Mouse (Mus musculus) midbrain, postnatal 0 days (tissue): ENCODE measurements around the gene Mt2. TPM values are rescaled to one million over a fixed set of nuclear protein-coding genes. Genes with fewer than 3 reads are reported as not detected.
A peak's percentile ranks its signal among the peaks of the same experiment; 100 is the strongest.

Experiments used
- ATAC-seq: fragments of 200-750 bp; cut with Nextera tagmentation; 2 replicates; pipeline ENCODE4 v1.8.0; 2017; ENCODE audit warnings: moderate number of reproducible peaks, mild to moderate bottlenecking, moderate TSS enrichment, moderate library complexity; ENCODE audit not compliant: low FRiP score
- DNase-seq: peaks from one replicate; pipeline ENCODE4 v3.0.0-alpha.2; 2015; ENCODE audit warnings: low spot score
- H3K27ac ChIP-seq: fragments of 300-500 bp; sonication (generic); 2 replicates; pipeline ENCODE4 v1.5.1; 2014; ENCODE audit warnings: low read depth, mild to moderate bottlenecking, low read length, mixed read lengths
- H3K27me3 ChIP-seq: fragments of 300-500 bp; sonication (generic); 2 replicates; pipeline ENCODE4 v1.6.1; 2014; ENCODE audit warnings: low read length, control low read depth, mixed read lengths; ENCODE audit not compliant: insufficient read depth
- H3K36me3 ChIP-seq: fragments of 300-500 bp; sonication (generic); 2 replicates; pipeline ENCODE4 v1.6.1; 2014; ENCODE audit warnings: low read length, control low read depth, mixed read lengths; ENCODE audit not compliant: insufficient read depth
- H3K4me1 ChIP-seq: fragments of 300-500 bp; sonication (generic); 2 replicates; pipeline ENCODE4 v1.6.1; 2014; ENCODE audit warnings: mild to moderate bottlenecking, control low read depth, antibody characterized with exemption, low read length, mixed read lengths; ENCODE audit not compliant: insufficient read depth
- H3K4me2 ChIP-seq: fragments of 300-500 bp; sonication (generic); 2 replicates; pipeline ENCODE4 v1.6.1; 2014; ENCODE audit warnings: low read depth, mild to moderate bottlenecking, low read length, mixed read lengths; ENCODE audit not compliant: poor library complexity, severe bottlenecking
- H3K4me3 ChIP-seq: fragments of 300-500 bp; sonication (generic); 2 replicates; pipeline ENCODE4 v1.5.1; 2014; ENCODE audit warnings: low read depth, mild to moderate bottlenecking, low read length, moderate library complexity
- H3K9ac ChIP-seq: fragments of 300-500 bp; sonication (generic); replicated peaks from 2 replicates; pipeline ENCODE4 v1.6.1; 2014; ENCODE audit warnings: mild to moderate bottlenecking, low read length, moderate library complexity, mixed read lengths; ENCODE audit not compliant: poor library complexity, severe bottlenecking
- H3K9me3 ChIP-seq: fragments of 300-500 bp; sonication (generic); 2 replicates; pipeline ENCODE4 v1.6.1; 2016; ENCODE audit warnings: low read length, control low read depth
- CTCF ChIP-seq: IDR thresholded peaks from 2 replicates; pipeline ENCODE4 v1.5.1; 2016; ENCODE audit warnings: antibody characterized with exemption, mild to moderate bottlenecking
- WGBS: fragments of 180-500 bp; shearing (Covaris S2); extraction: QIAGEN DNeasy Blood & Tissue Kit; methylation state at CpG from one replicate; pipeline ENCODE4 v1.1.7; 2014; 5-methylcytosine and 5-hydroxymethylcytosine counted together
- polyA plus RNA-seq: library from polyadenylated mRNA; unstranded; fragments of >200 nt; fragmentation: Nextera tagmentation; extraction: Ambion mirVana; gene quantifications from 2 replicates; pipeline ENCODE4 v1.2.1, GENCODE M21; 2015
- total RNA-seq: library from RNA; depleted of rRNA; stranded (reverse); fragments of >200 nt; gene quantifications from 2 replicates; pipeline ENCODE4 v1.2.3, GENCODE M21; 2014

The Mt2 gene
- total and polyA plus RNA-seq, 2 experiments from 2014 or later: 92.3 to 131 TPM

DNA sequence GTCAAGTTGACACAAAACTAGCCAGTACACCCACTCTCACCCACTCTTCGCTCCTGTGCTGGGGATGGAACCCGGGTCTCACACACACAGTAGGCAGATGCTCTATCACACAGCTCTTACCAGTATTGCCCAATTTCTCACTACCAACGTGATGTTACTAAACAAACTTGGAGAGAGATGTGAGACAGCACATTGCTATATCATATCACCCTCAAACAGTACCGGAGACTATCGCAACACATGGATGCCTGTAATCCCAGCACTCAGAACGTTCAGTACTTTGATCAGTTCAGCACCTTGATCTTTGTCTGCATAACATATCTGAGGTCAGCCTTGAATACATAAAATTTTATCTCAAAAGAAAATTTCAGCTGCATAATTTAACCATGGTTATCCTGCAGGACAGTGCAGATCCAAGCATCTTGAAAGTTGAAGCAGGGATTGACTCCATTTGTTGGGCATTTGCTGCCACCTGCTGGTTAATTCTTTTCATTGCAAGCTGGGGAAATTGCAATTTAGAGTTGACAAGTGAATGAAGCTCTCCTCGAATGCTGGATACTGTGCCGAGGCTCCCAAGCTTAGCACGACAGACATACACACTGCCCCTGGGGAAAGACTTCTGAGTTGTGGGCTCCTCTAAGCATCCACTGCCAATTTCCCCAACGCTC is 26.9 kb downstream of the Mt2 start:
- TF ChIP-seq CTCF: peak; percentile 93
- Histone ChIP-seq H3K9me3 (no peaks in the 10 kb centered on the region), H3K27me3 (no peaks in the 10 kb centered on the region; the same call in 1 of the 2 replicates), H3K4me2 (no peak overlapping the region), H3K4me1 (no peaks in the 10 kb centered on the region), H3K36me3 (no peaks in the 10 kb centered on the region), H3K27ac (no peak overlapping the region), H3K4me3 (no peak overlapping the region), H3K9ac (no peak overlapping the region)
- ATAC-seq: peak; percentile 65
- peak; percentile 84 for DNase-seq
- 41% methylated on average over 10 of the region's 10 CpGs for WGBS

- no peak for TF ChIP-seq CTCF
- DNase-seq (no peak), ATAC-seq (no peak)
- no peak overlapping the region for H3K9ac ChIP-seq
- no peak overlapping the region for H3K27ac ChIP-seq
- 63% methylated on average over 3 of the region's 3 CpGs for WGBS
- H3K4me2 ChIP-seq: no peak overlapping the region
- no peak overlapping the region for H3K4me3 ChIP-seq
- no peaks in the 10 kb centered on the region for H3K36me3 ChIP-seq
- no peaks in the 10 kb centered on the region; the same call in 1 of the 2 replicates for H3K27me3 ChIP-seq
- H3K4me1 ChIP-seq: no peaks in the 10 kb centered on the region
- no peaks in the 10 kb centered on the region for H3K9me3 ChIP-seq
These were observed 31.6 kb downstream of the Mt2 start for GRCm38 (mm10) chr8:94204043-94204442.

DNA sequence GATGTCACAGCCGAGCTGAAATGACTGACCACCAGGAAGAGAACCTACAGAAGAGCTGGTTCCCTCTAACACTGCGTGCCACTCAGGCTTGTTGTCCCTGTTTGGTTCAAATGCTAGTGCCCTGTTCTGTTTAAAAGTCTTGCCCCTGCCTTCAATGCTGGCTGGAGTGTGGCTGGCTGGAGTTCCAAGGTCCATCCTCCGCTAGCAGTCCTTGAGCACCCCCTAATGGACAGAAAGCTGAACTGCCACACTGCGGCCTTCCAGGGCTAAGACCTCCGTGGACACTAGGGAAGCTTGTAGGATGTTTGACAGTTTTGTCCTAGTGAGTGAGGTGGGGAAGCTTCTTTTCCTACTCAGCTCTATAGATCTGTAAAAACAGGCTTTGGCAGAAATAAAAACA is 33.3 kb downstream of the Mt2 start:
- peak; percentile 74 for DNase-seq
- 20% methylated on average over 5 of the region's 5 CpGs for WGBS
- H3K4me1 ChIP-seq: no peaks in the 10 kb centered on the region
- ATAC-seq: no peak
- no peak overlapping the region for H3K27ac ChIP-seq
- no peak overlapping the region for H3K4me3 ChIP-seq
- H3K36me3 ChIP-seq: no peaks in the 10 kb centered on the region
- no peaks in the 10 kb centered on the region; the same call in 1 of the 2 replicates for H3K27me3 ChIP-seq
- H3K9ac ChIP-seq: no peak overlapping the region
- H3K4me2 ChIP-seq: no peak overlapping the region
- peak; percentile 88 for TF ChIP-seq CTCF
- no peaks in the 10 kb centered on the region for H3K9me3 ChIP-seq

DNA sequence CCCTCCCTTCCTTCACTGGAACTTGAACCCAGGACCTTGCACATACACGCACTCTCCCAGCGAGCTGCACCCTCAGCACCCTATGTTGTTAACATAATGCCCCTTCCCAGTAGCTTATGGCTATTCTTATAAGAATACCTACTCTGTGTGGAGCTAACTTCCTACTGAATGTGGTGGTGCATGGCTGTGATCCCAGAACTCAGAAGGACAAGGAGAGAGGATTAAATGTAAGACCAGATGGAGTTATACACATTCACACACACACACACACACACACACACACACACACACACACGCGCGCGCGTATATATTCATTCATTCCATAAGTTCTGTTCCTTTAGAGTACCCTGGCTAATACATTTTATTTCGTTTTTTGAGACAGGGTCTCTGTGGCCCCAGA is 33.8 kb downstream of the Mt2 start:
- no peak for ATAC-seq
- Histone ChIP-seq H3K27ac (no peak overlapping the region), H3K4me3 (no peak overlapping the region), H3K4me2 (no peak overlapping the region), H3K27me3 (no peaks in the 10 kb centered on the region; the same call in 1 of the 2 replicates), H3K36me3 (no peaks in the 10 kb centered on the region), H3K9me3 (no peaks in the 10 kb centered on the region), H3K9ac (no peak overlapping the region), H3K4me1 (no peaks in the 10 kb centered on the region)
- DNase-seq: no peak
- no peak for TF ChIP-seq CTCF
- 86% methylated on average over 8 of the region's 8 CpGs for WGBS

GRCm38 (mm10) chr8:94207491-94207890 is 35.0 kb downstream of the Mt2 start:
- Histone ChIP-seq H3K36me3 (no peaks in the 10 kb centered on the region), H3K4me1 (no peaks in the 10 kb centered on the region), H3K4me3 (no peak overlapping the region), H3K4me2 (no peak overlapping the region), H3K9me3 (no peaks in the 10 kb centered on the region), H3K9ac (no peak overlapping the region), H3K27ac (no peak overlapping the region), H3K27me3 (no peaks in the 10 kb centered on the region)
- ATAC-seq (no peak), DNase-seq (no peak)
- 75% methylated on average over 2 of the region's 2 CpGs for WGBS
- no peak for TF ChIP-seq CTCF

DNA sequence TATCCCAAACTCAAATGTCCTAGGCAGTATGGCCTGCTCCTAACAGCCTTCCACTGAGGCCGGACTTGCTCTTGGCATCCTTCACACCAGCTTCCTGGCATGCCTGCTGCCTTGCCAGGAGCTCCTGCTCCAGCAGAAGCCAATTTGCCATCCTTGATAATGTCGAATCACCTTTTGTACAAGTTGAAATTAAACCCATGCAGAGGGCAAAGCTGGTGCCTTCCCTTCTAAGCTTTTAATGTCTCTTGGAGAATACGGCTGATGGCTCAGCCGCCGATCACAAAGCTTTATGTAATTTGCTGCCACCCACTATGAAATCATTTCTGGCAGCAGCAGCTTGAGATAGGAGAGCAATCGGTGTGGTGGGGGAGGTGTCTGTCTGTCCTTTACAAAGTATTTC is 37.2 kb downstream of the Mt2 start:
- Histone ChIP-seq H3K9ac (no peak overlapping the region), H3K4me3 (no peak overlapping the region), H3K36me3 (no peaks in the 10 kb centered on the region), H3K4me2 (0 out of 2 replicates have a peak overlapping the region, but pooled peaks have one; percentile 4), H3K9me3 (no peaks in the 10 kb centered on the region), H3K27me3 (no peaks in the 10 kb centered on the region), H3K4me1 (no peaks in the 10 kb centered on the region), H3K27ac (no peak overlapping the region)
- ATAC-seq: no peak
- TF ChIP-seq CTCF: no peak
- DNase-seq: no peak
- 52% methylated on average over 6 of the region's 6 CpGs for WGBS
